Mouse (Mus musculus) frontal cortex, postnatal 36 days (tissue): ENCODE measurements at regions not wholly inside any gene's neighbourhood (a gene's known extent, or its start where the extent isn't known, plus 50 kb on each side); places are given as distances from the start of the nearest gene placed in this dataset.
A peak's percentile ranks its signal among the peaks of the same experiment; 100 is the strongest.
"Not testable (repeated sequence)": the region's sequence is repeated elsewhere in the genome, so short reads cannot be mapped to it uniquely, and the experiment has no call there.

ENCODE experiments used
- DNase-seq, 2 experiments: peaks; one replicate each; pipeline ENCODE4 v3.0.0; 2022; ENCODE audit warnings: low spot score in 2 of 2

- DNase-seq = peak; percentile 1 to 6
Measured at GRCm38 (mm10) chr12:22156467-22157037, 739.1 kb upstream of the Ywhaq start.

GRCm38 (mm10) chr12:22155341-22155740 is 737.9 kb upstream of the Ywhaq start:
- DNase-seq = not testable (repeated sequence)
